Mouse (Mus musculus) liver (tissue): ENCODE data around the gene Farsa.

Experiments
- DNase-seq: peaks from one replicate; pipeline ENCODE4 v3.0.0-alpha.2; 2020; ENCODE audit warnings: mixed read lengths

Gene Farsa

GRCm38 (mm10) chr8:84834866-84835855 lies 21.6 kb upstream of the Farsa start:
- peak; percentile 31 for DNase-seq

GRCm38 (mm10) chr8:84837149-84837911 lies 19.5 kb upstream of the Farsa start:
- peak; percentile 35 for DNase-seq

- DNase-seq, result peak; percentile 39
Observed at GRCm38 (mm10) chr8:84837912-84838470, 18.8 kb upstream of the Farsa start.

- DNase-seq, result peak; percentile 94
Observed at GRCm38 (mm10) chr8:84838513-84838912, 18.3 kb upstream of the Farsa start.

- peak; percentile 11 for DNase-seq
Observed at GRCm38 (mm10) chr8:84839411-84839810, 17.4 kb upstream of the Farsa start.

GRCm38 (mm10) chr8:84839875-84840247 lies 16.9 kb upstream of the Farsa start:
- no peak for DNase-seq

GRCm38 (mm10) chr8:84840248-84840999 lies 16.4 kb upstream of the Farsa start, which contains the start of gene Rad23a:
Gene Rad23a (minus strand): TSS chr8:84840665.
- peak; percentile 94 for DNase-seq

- no peak for DNase-seq
Observed at GRCm38 (mm10) chr8:84841514-84841913, 15.3 kb upstream of the Farsa start.

GRCm38 (mm10) chr8:84844397-84845070 lies 12.3 kb upstream of the Farsa start:
- DNase-seq, result no peak

GRCm38 (mm10) chr8:84845355-84846093 lies 11.3 kb upstream of the Farsa start:
- peak; percentile 65 for DNase-seq

- no peak for DNase-seq
Observed at GRCm38 (mm10) chr8:84846094-84846721, 10.6 kb upstream of the Farsa start.

- DNase-seq, result peak; percentile 100
Observed at GRCm38 (mm10) chr8:84846722-84847572, 9.8 kb upstream of the Farsa start, which contains the start of gene Calr. Gene Calr (minus strand): TSS chr8:84846934.

GRCm38 (mm10) chr8:84847684-84848435 lies 8.9 kb upstream of the Farsa start:
- peak; percentile 59 for DNase-seq

GRCm38 (mm10) chr8:84856434-84856833 lies 355 bp upstream of the Farsa start:
- DNase-seq, result no peak

- peak; percentile 93 for DNase-seq
Observed at GRCm38 (mm10) chr8:84871376-84872308, 14.9 kb downstream of the Farsa start, which contains the start of gene Syce2. Gene Syce2 (plus strand): TSS chr8:84872111.

- peak; percentile 70 for DNase-seq
Observed at GRCm38 (mm10) chr8:84872309-84872965, 15.6 kb downstream of the Farsa start.

- DNase-seq, result no peak
Observed at GRCm38 (mm10) chr8:84873016-84873415, 16.2 kb downstream of the Farsa start.
